Mouse (Mus musculus) hindbrain, embryonic 13.5 days (tissue): ENCODE data around the gene Rfx1. TPM values are rescaled to one million over a fixed set of nuclear protein-coding genes. Genes with fewer than 3 reads are reported as not detected.
A peak's percentile ranks its signal among the peaks of the same experiment; 100 is the strongest.

Source experiments
- ATAC-seq: fragments of 200-750 bp; cut with Nextera tagmentation; 2 replicates; pipeline ENCODE4 v1.8.0; 2017; ENCODE audit warnings: moderate TSS enrichment; ENCODE audit not compliant: low FRiP score
- H3K27ac ChIP-seq: fragments of 300-500 bp; sonication (generic); 2 replicates; pipeline ENCODE4 v1.5.1; 2015; ENCODE audit warnings: inconsistent platforms, mild to moderate bottlenecking, moderate library complexity
- H3K27me3 ChIP-seq: fragments of 300-500 bp; sonication (generic); 2 replicates; pipeline ENCODE4 v1.6.1; 2015; ENCODE audit warnings: mild to moderate bottlenecking, inconsistent platforms
- H3K36me3 ChIP-seq: fragments of 300-500 bp; sonication (generic); 2 replicates; pipeline ENCODE4 v1.6.1; 2015; ENCODE audit warnings: mild to moderate bottlenecking, inconsistent platforms
- H3K4me1 ChIP-seq: fragments of 300-500 bp; sonication (generic); replicated peaks from 2 replicates; pipeline ENCODE4 v1.6.1; 2015; ENCODE audit warnings: inconsistent platforms
- H3K4me2 ChIP-seq: fragments of 300-500 bp; sonication (generic); 2 replicates; pipeline ENCODE4 v1.6.1; 2015; ENCODE audit warnings: inconsistent platforms, mild to moderate bottlenecking, moderate library complexity
- H3K4me3 ChIP-seq: fragments of 300-500 bp; sonication (generic); 2 replicates; pipeline ENCODE4 v1.5.1; 2015; ENCODE audit warnings: mild to moderate bottlenecking, inconsistent platforms
- H3K9ac ChIP-seq: fragments of 300-500 bp; sonication (generic); 2 replicates; pipeline ENCODE4 v1.6.1; 2015; ENCODE audit warnings: mild to moderate bottlenecking, inconsistent platforms
- H3K9me3 ChIP-seq: fragments of 300-500 bp; sonication (generic); 2 replicates; pipeline ENCODE4 v1.6.1; 2016; ENCODE audit warnings: inconsistent platforms
- WGBS: fragments of 180-500 bp; shearing (Covaris S2); methylation state at CpG from one replicate; pipeline ENCODE4 v1.1.7; 2015; 5-methylcytosine and 5-hydroxymethylcytosine counted together
- polyA plus RNA-seq: library from polyadenylated mRNA; unstranded; fragments of >200 nt; fragmentation: Nextera tagmentation; extraction: Ambion mirVana; gene quantifications from 2 replicates; pipeline ENCODE4 v1.2.1, GENCODE M21; 2015

Rfx1 gene
- polyA plus RNA-seq, 1 experiment from 2014 or later: 7.8 TPM

GRCm38 (mm10) chr8:84103601-84104000 lies 37.0 kb downstream of the Rfx1 start:
- Histone ChIP-seq H3K27ac (peak overlapping the region; percentile 96), H3K36me3 (peaks cover 31% of the 10 kb centered on the region), H3K27me3 (no peaks in the 10 kb centered on the region), H3K4me2 (peak overlapping the region; percentile 66), H3K4me3 (peak overlapping the region; percentile 62), H3K9me3 (no peaks in the 10 kb centered on the region), H3K9ac (peak overlapping the region; percentile 79), H3K4me1 (peaks cover 42% of the 10 kb centered on the region)
- no peak for ATAC-seq
- WGBS: 49% methylated on average over 3 of the region's 3 CpGs

DNA sequence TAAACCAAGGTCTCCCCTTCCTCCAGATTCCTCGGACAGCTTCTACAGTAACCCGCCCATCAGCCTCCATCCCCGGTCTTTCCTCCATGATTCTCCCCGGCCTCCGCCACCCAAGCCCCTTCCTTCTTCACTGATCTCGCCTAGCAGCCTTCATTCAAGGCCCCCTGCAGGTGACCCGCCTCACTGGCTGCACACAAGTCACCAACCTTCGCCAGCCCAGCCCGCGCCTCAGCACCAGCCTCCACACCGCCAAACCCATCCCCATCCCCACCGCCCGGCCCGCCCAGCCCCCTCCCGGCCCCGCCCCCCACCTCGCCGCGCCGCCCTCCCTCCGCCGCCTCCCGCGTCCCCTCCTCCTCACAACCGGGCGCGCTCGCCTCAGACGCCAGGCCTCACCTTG lies 37.6 kb downstream of the Rfx1 start:
- ATAC-seq: peak; percentile 82
- peak overlapping the region; percentile 66 for H3K4me2 ChIP-seq

GRCm38 (mm10) chr8:84104697-84105609 lies 38.3 kb downstream of the Rfx1 start, which contains the start of gene Dcaf15:
Gene Dcaf15, minus strand, starts transcription at chr8:84104768.
- WGBS: 7% methylated on average over 42 of the region's 42 CpGs
- H3K4me3 ChIP-seq: peak within 1 kb of the TSS; percentile 62
- H3K36me3 ChIP-seq: peaks cover 22% of the 10 kb centered on the region
- peak within 1 kb of the TSS; percentile 79 for H3K9ac ChIP-seq
- ATAC-seq: peak; percentile 96
- peaks cover 41% of the 10 kb centered on the region for H3K4me1 ChIP-seq
- peak within 1 kb of the TSS; percentile 66 for H3K4me2 ChIP-seq
- peak within 1 kb of the TSS; percentile 96 for H3K27ac ChIP-seq
- H3K27me3 ChIP-seq: no peaks in the 10 kb centered on the region
- H3K9me3 ChIP-seq: no peaks in the 10 kb centered on the region

More for the DNA sequence above, 37.6 kb downstream of the Rfx1 start:
- Histone ChIP-seq H3K36me3 (peaks cover 27% of the 10 kb centered on the region), H3K4me1 (peaks cover 42% of the 10 kb centered on the region), H3K27ac (peak overlapping the region; percentile 96), H3K9ac (peak overlapping the region; percentile 79), H3K4me3 (peak overlapping the region; percentile 62), H3K27me3 (no peaks in the 10 kb centered on the region), H3K9me3 (no peaks in the 10 kb centered on the region)
- under 1% methylated on average over 27 of the region's 29 CpGs for whole genome bisulfite sequencing

GRCm38 (mm10) chr8:84105676-84106075 lies 39.0 kb downstream of the Rfx1 start:
- ATAC-seq: no peak
- peak overlapping the region; percentile 89 for H3K27ac ChIP-seq
- WGBS: 85% methylated on average over 2 of the region's 2 CpGs
- H3K9ac ChIP-seq: no peak overlapping the region
- no peaks in the 10 kb centered on the region for H3K9me3 ChIP-seq
- no peaks in the 10 kb centered on the region for H3K27me3 ChIP-seq
- peaks cover 19% of the 10 kb centered on the region for H3K36me3 ChIP-seq
- peak overlapping the region; percentile 54 for H3K4me2 ChIP-seq
- H3K4me1 ChIP-seq: peaks cover 38% of the 10 kb centered on the region
- no peak overlapping the region for H3K4me3 ChIP-seq

GRCm38 (mm10) chr8:84106216-84107040 lies 39.8 kb downstream of the Rfx1 start:
- WGBS: 97% methylated on average over 6 of the region's 6 CpGs
- H3K9ac ChIP-seq: no peak overlapping the region
- H3K4me1 ChIP-seq: peaks cover 33% of the 10 kb centered on the region
- H3K4me3 ChIP-seq: no peak overlapping the region
- ATAC-seq: no peak
- H3K9me3 ChIP-seq: no peaks in the 10 kb centered on the region
- H3K27me3 ChIP-seq: no peaks in the 10 kb centered on the region
- H3K27ac ChIP-seq: no peak overlapping the region
- H3K36me3 ChIP-seq: peaks cover 14% of the 10 kb centered on the region
- no peak overlapping the region for H3K4me2 ChIP-seq

GRCm38 (mm10) chr8:84115646-84116045 lies 49.0 kb downstream of the Rfx1 start:
- 78% methylated on average over 6 of the region's 6 CpGs for WGBS
- no peak overlapping the region for H3K4me3 ChIP-seq

GRCm38 (mm10) chr8:84122151-84122550 lies 55.5 kb downstream of the Rfx1 start:
- H3K9ac ChIP-seq: no peak overlapping the region
- H3K4me1 ChIP-seq: peaks cover 6% of the 10 kb centered on the region; the same call in 1 of the 2 replicates
- no peak overlapping the region for H3K4me3 ChIP-seq
- H3K9me3 ChIP-seq: no peaks in the 10 kb centered on the region
- 87% methylated on average over 3 of the region's 3 CpGs for WGBS
- H3K4me2 ChIP-seq: no peak overlapping the region
- H3K27ac ChIP-seq: no peak overlapping the region
- H3K27me3 ChIP-seq: no peaks in the 10 kb centered on the region
- no peaks in the 10 kb centered on the region for H3K36me3 ChIP-seq
- no peak for ATAC-seq

More at GRCm38 (mm10) chr8:84115646-84116045, 49.0 kb downstream of the Rfx1 start:
- no peak overlapping the region for H3K9ac ChIP-seq
- no peaks in the 10 kb centered on the region for H3K27me3 ChIP-seq
- no peak for ATAC-seq
- H3K27ac ChIP-seq: no peak overlapping the region
- H3K9me3 ChIP-seq: no peaks in the 10 kb centered on the region
- H3K4me1 ChIP-seq: no peaks in the 10 kb centered on the region
- H3K4me2 ChIP-seq: no peak overlapping the region
- no peaks in the 10 kb centered on the region for H3K36me3 ChIP-seq

- H3K27ac ChIP-seq: no peak within 1 kb of the TSS
- no peaks in the 10 kb centered on the region for H3K9me3 ChIP-seq
- no peak within 1 kb of the TSS; the same call in 1 of the 2 replicates for H3K9ac ChIP-seq
- no peak within 1 kb of the TSS for H3K4me3 ChIP-seq
- 58% methylated on average over 9 of the region's 9 CpGs for WGBS
- H3K36me3 ChIP-seq: no peaks in the 10 kb centered on the region
- no peak for ATAC-seq
- no peaks in the 10 kb centered on the region; the same call in 1 of the 2 replicates for H3K27me3 ChIP-seq
- H3K4me1 ChIP-seq: peaks cover 6% of the 10 kb centered on the region
- H3K4me2 ChIP-seq: no peak within 1 kb of the TSS
These were observed 59.0 kb downstream of the Rfx1 start, which contains the start of gene Podnl1 for GRCm38 (mm10) chr8:84125656-84126055. Gene Podnl1, plus strand, starts transcription at chr8:84125989.

GRCm38 (mm10) chr8:84126742-84127141 lies 60.1 kb downstream of the Rfx1 start:
- Histone ChIP-seq H3K4me1 (peaks cover 6% of the 10 kb centered on the region), H3K9me3 (no peaks in the 10 kb centered on the region), H3K36me3 (peaks cover 6% of the 10 kb centered on the region), H3K4me2 (no peak overlapping the region), H3K27me3 (peaks cover 4% of the 10 kb centered on the region; the same call in 1 of the 2 replicates), H3K9ac (no peak overlapping the region), H3K4me3 (no peak overlapping the region), H3K27ac (no peak overlapping the region)
- WGBS: 79% methylated on average over 2 of the region's 2 CpGs
- no peak for ATAC-seq

- Histone ChIP-seq H3K9ac (no peak overlapping the region), H3K36me3 (peaks cover 12% of the 10 kb centered on the region), H3K4me1 (peaks cover 6% of the 10 kb centered on the region), H3K27me3 (peaks cover 4% of the 10 kb centered on the region; the same call in 1 of the 2 replicates), H3K9me3 (no peaks in the 10 kb centered on the region), H3K27ac (no peak overlapping the region), H3K4me2 (no peak overlapping the region), H3K4me3 (no peak overlapping the region)
- no peak for ATAC-seq
- 64% methylated on average over 17 of the region's 17 CpGs for WGBS
These were observed 60.7 kb downstream of the Rfx1 start for GRCm38 (mm10) chr8:84127202-84127901.

GRCm38 (mm10) chr8:84128277-84128676 lies 61.6 kb downstream of the Rfx1 start:
- ATAC-seq: no peak
- Histone ChIP-seq H3K36me3 (peaks cover 21% of the 10 kb centered on the region), H3K9ac (no peak overlapping the region), H3K4me3 (no peak overlapping the region), H3K9me3 (no peaks in the 10 kb centered on the region), H3K4me1 (peaks cover 6% of the 10 kb centered on the region), H3K4me2 (no peak overlapping the region), H3K27ac (no peak overlapping the region), H3K27me3 (peaks cover 4% of the 10 kb centered on the region; the same call in 1 of the 2 replicates)
- WGBS: 70% methylated on average over 8 of the region's 8 CpGs
